Mouse (Mus musculus): ENCODE data around the gene Gm14226. TPM values are rescaled to one million over a fixed set of nuclear protein-coding genes. Genes with fewer than 3 reads are reported as not detected.

Gm14226 gene
- polyA plus RNA-seq, 1 experiment from 2014 or later, result 0.69 TPM

GRCm38 (mm10) chr2:155057361-155057760 lies 39.3 kb downstream of the Gm14226 start:
- no peaks in the 10 kb centered on the region for H3K4me1 ChIP-seq (ENCODE audit: control insufficient read depth in 2 of 2, insufficient read depth in 2 of 2, low read length in 2 of 2)
- H3K36me3 ChIP-seq (ENCODE audit: control insufficient read depth, insufficient read depth, low read length), result peaks cover 20% of the 10 kb centered on the region
- 59% methylated on average over 1 of the region's 1 CpGs for WGBS
- ATAC-seq (ENCODE audit: insufficient number of reproducible peaks, insufficient read depth, low FRiP score, low read depth), result no peak
- no peak overlapping the region for H3K4me2 ChIP-seq (ENCODE audit: low read length)
- H3K4me3 ChIP-seq (ENCODE audit: control insufficient read depth in 1 of 2, insufficient read depth in 1 of 2, low read depth in 1 of 2, low read length in 2 of 2), result no peak overlapping the region
- no peaks in the 10 kb centered on the region for H3K9me3 ChIP-seq (ENCODE audit: control insufficient read depth, low read length)
- no peak overlapping the region for H3K9ac ChIP-seq (ENCODE audit: low read length)
- H3K27ac ChIP-seq (replicated peaks in 1 of 2; ENCODE audit: control insufficient read depth in 1 of 2, insufficient read depth in 1 of 2, low read depth in 2 of 2, low read length in 2 of 2), result no peak overlapping the region
- no peaks in the 10 kb centered on the region for H3K27me3 ChIP-seq (ENCODE audit: control insufficient read depth, insufficient read depth, low read length)

- no peak for ATAC-seq (ENCODE audit: insufficient number of reproducible peaks, insufficient read depth, low FRiP score, low read depth)
- peaks cover 28% of the 10 kb centered on the region for H3K36me3 ChIP-seq (ENCODE audit: control insufficient read depth, insufficient read depth, low read length)
- H3K27ac ChIP-seq (replicated peaks in 1 of 2; ENCODE audit: control insufficient read depth in 1 of 2, insufficient read depth in 1 of 2, low read depth in 2 of 2, low read length in 2 of 2), result no peak overlapping the region
- no peak overlapping the region for H3K4me3 ChIP-seq (ENCODE audit: control insufficient read depth in 1 of 2, insufficient read depth in 1 of 2, low read depth in 1 of 2, low read length in 2 of 2)
- no peak overlapping the region for H3K4me2 ChIP-seq (ENCODE audit: low read length)
- no peaks in the 10 kb centered on the region for H3K9me3 ChIP-seq (ENCODE audit: control insufficient read depth, low read length)
- H3K27me3 ChIP-seq (ENCODE audit: control insufficient read depth, insufficient read depth, low read length), result no peaks in the 10 kb centered on the region
- 75% methylated on average over 9 of the region's 9 CpGs for WGBS
- no peak overlapping the region for H3K9ac ChIP-seq (ENCODE audit: low read length)
- peaks cover 10 to 15% of the 10 kb centered on the region in 2 experiments; a peak in 3 of 4 replicates for H3K4me1 ChIP-seq (ENCODE audit: control insufficient read depth in 2 of 2, insufficient read depth in 2 of 2, low read length in 2 of 2)
Measured at GRCm38 (mm10) chr2:155071027-155071426, 53.0 kb downstream of the Gm14226 start.

- 88% methylated on average over 8 of the region's 8 CpGs for WGBS
- Histone ChIP-seq H3K4me3 (ENCODE audit: control insufficient read depth in 1 of 2, insufficient read depth in 1 of 2, low read depth in 1 of 2, low read length in 2 of 2) (no peak overlapping the region), H3K27me3 (ENCODE audit: control insufficient read depth, insufficient read depth, low read length) (no peaks in the 10 kb centered on the region), H3K9ac (ENCODE audit: low read length) (no peak overlapping the region), H3K36me3 (ENCODE audit: control insufficient read depth, insufficient read depth, low read length) (peaks cover 13% of the 10 kb centered on the region), H3K9me3 (ENCODE audit: control insufficient read depth, low read length) (no peaks in the 10 kb centered on the region), H3K4me2 (ENCODE audit: low read length) (peak overlapping the region; percentile 89; the same call in 1 of the 2 replicates), H3K27ac (replicated peaks in 1 of 2; ENCODE audit: control insufficient read depth in 1 of 2, insufficient read depth in 1 of 2, low read depth in 2 of 2, low read length in 2 of 2) (no peak overlapping the region), H3K4me1 (ENCODE audit: control insufficient read depth in 2 of 2, insufficient read depth in 2 of 2, low read length in 2 of 2) (peaks cover 10 to 15% of the 10 kb centered on the region in 2 experiments; a peak in 3 of 4 replicates)
- ATAC-seq (ENCODE audit: insufficient number of reproducible peaks, insufficient read depth, low FRiP score, low read depth), result no peak
Measured at GRCm38 (mm10) chr2:155072353-155073145, 54.5 kb downstream of the Gm14226 start.

GRCm38 (mm10) chr2:155073347-155073746 lies 55.3 kb downstream of the Gm14226 start:
- Histone ChIP-seq H3K36me3 (ENCODE audit: control insufficient read depth, insufficient read depth, low read length) (peaks cover 5% of the 10 kb centered on the region; the same call in 1 of the 2 replicates), H3K27ac (replicated peaks in 1 of 2; ENCODE audit: control insufficient read depth in 1 of 2, insufficient read depth in 1 of 2, low read depth in 2 of 2, low read length in 2 of 2) (no peak overlapping the region; a peak in 1 of 4 replicates), H3K4me3 (ENCODE audit: control insufficient read depth in 1 of 2, insufficient read depth in 1 of 2, low read depth in 1 of 2, low read length in 2 of 2) (peak overlapping the region; percentile 72 to 76), H3K4me2 (ENCODE audit: low read length) (peak overlapping the region; percentile 89), H3K9ac (ENCODE audit: low read length) (peak overlapping the region; percentile 90), H3K4me1 (ENCODE audit: control insufficient read depth in 2 of 2, insufficient read depth in 2 of 2, low read length in 2 of 2) (peaks cover 10 to 15% of the 10 kb centered on the region in 2 experiments; a peak in 3 of 4 replicates), H3K27me3 (ENCODE audit: control insufficient read depth, insufficient read depth, low read length) (no peaks in the 10 kb centered on the region), H3K9me3 (ENCODE audit: control insufficient read depth, low read length) (no peaks in the 10 kb centered on the region)
- 22% methylated on average over 3 of the region's 3 CpGs for WGBS
- no peak for ATAC-seq (ENCODE audit: insufficient number of reproducible peaks, insufficient read depth, low FRiP score, low read depth)

- WGBS, result under 1% methylated on average over 56 of the region's 56 CpGs
- peak; percentile 91 for ATAC-seq (ENCODE audit: insufficient number of reproducible peaks, insufficient read depth, low FRiP score, low read depth)
- peak within 1 kb of the TSS; percentile 59 to 64 for H3K27ac ChIP-seq (replicated peaks in 1 of 2; ENCODE audit: control insufficient read depth in 1 of 2, insufficient read depth in 1 of 2, low read depth in 2 of 2, low read length in 2 of 2)
Measured at GRCm38 (mm10) chr2:155073978-155074765, 56.1 kb downstream of the Gm14226 start, which contains the start of gene Ahcy. Gene Ahcy, minus strand, starts transcription at chr2:155074497.

GRCm38 (mm10) chr2:155074766-155075330 lies 56.8 kb downstream of the Gm14226 start:
- peak overlapping the region in 1 of 2 experiments; percentile 64; a peak in 2 of 4 replicates for H3K27ac ChIP-seq (replicated peaks in 1 of 2; ENCODE audit: control insufficient read depth in 1 of 2, insufficient read depth in 1 of 2, low read depth in 2 of 2, low read length in 2 of 2)
- no peaks in the 10 kb centered on the region for H3K9me3 ChIP-seq (ENCODE audit: control insufficient read depth, low read length)
- ATAC-seq (ENCODE audit: insufficient number of reproducible peaks, insufficient read depth, low FRiP score, low read depth), result 0 out of 2 replicates have a peak, but pooled peaks have one; percentile 1
- peak overlapping the region; percentile 72 to 76 for H3K4me3 ChIP-seq (ENCODE audit: control insufficient read depth in 1 of 2, insufficient read depth in 1 of 2, low read depth in 1 of 2, low read length in 2 of 2)
- H3K9ac ChIP-seq (ENCODE audit: low read length), result peak overlapping the region; percentile 90
- peaks cover 10 to 15% of the 10 kb centered on the region in 2 experiments; a peak in 3 of 4 replicates for H3K4me1 ChIP-seq (ENCODE audit: control insufficient read depth in 2 of 2, insufficient read depth in 2 of 2, low read length in 2 of 2)
- no peaks in the 10 kb centered on the region for H3K27me3 ChIP-seq (ENCODE audit: control insufficient read depth, insufficient read depth, low read length)
- no peaks in the 10 kb centered on the region for H3K36me3 ChIP-seq (ENCODE audit: control insufficient read depth, insufficient read depth, low read length)
- H3K4me2 ChIP-seq (ENCODE audit: low read length), result peak overlapping the region; percentile 89
- 18% methylated on average over 12 of the region's 12 CpGs for WGBS

More at GRCm38 (mm10) chr2:155073978-155074765, 56.1 kb downstream of the Gm14226 start, which contains the start of gene Ahcy:
- peaks cover 10 to 15% of the 10 kb centered on the region in 2 experiments; a peak in 3 of 4 replicates for H3K4me1 ChIP-seq (ENCODE audit: control insufficient read depth in 2 of 2, insufficient read depth in 2 of 2, low read length in 2 of 2)
- no peaks in the 10 kb centered on the region for H3K36me3 ChIP-seq (ENCODE audit: control insufficient read depth, insufficient read depth, low read length)
- H3K4me3 ChIP-seq (ENCODE audit: control insufficient read depth in 1 of 2, insufficient read depth in 1 of 2, low read depth in 1 of 2, low read length in 2 of 2), result peak within 1 kb of the TSS; percentile 72 to 76
- no peaks in the 10 kb centered on the region for H3K27me3 ChIP-seq (ENCODE audit: control insufficient read depth, insufficient read depth, low read length)
- peak within 1 kb of the TSS; percentile 90 for H3K9ac ChIP-seq (ENCODE audit: low read length)
- peak within 1 kb of the TSS; percentile 89 for H3K4me2 ChIP-seq (ENCODE audit: low read length)
- H3K9me3 ChIP-seq (ENCODE audit: control insufficient read depth, low read length), result no peaks in the 10 kb centered on the region

GRCm38 (mm10) chr2:155075649-155076048 lies 57.6 kb downstream of the Gm14226 start:
- peak overlapping the region; percentile 89; the same call in 1 of the 2 replicates for H3K4me2 ChIP-seq (ENCODE audit: low read length)
- WGBS, result 59% methylated on average over 6 of the region's 6 CpGs
- H3K4me1 ChIP-seq (ENCODE audit: control insufficient read depth in 2 of 2, insufficient read depth in 2 of 2, low read length in 2 of 2), result peaks cover 10 to 15% of the 10 kb centered on the region in 2 experiments; a peak in 3 of 4 replicates
- H3K36me3 ChIP-seq (ENCODE audit: control insufficient read depth, insufficient read depth, low read length), result no peaks in the 10 kb centered on the region
- H3K27ac ChIP-seq (replicated peaks in 1 of 2; ENCODE audit: control insufficient read depth in 1 of 2, insufficient read depth in 1 of 2, low read depth in 2 of 2, low read length in 2 of 2), result no peak overlapping the region
- H3K9me3 ChIP-seq (ENCODE audit: control insufficient read depth, low read length), result no peaks in the 10 kb centered on the region
- ATAC-seq (ENCODE audit: insufficient number of reproducible peaks, insufficient read depth, low FRiP score, low read depth), result no peak
- no peak overlapping the region for H3K4me3 ChIP-seq (ENCODE audit: control insufficient read depth in 1 of 2, insufficient read depth in 1 of 2, low read depth in 1 of 2, low read length in 2 of 2)
- no peak overlapping the region for H3K9ac ChIP-seq (ENCODE audit: low read length)
- no peaks in the 10 kb centered on the region for H3K27me3 ChIP-seq (ENCODE audit: control insufficient read depth, insufficient read depth, low read length)

All from heart, embryonic 14.5 days (tissue).